Mouse (Mus musculus) forebrain, embryonic 10.5 days (tissue): Measurements from ENCODE around the gene Eno3. TPM values are rescaled to one million over a fixed set of nuclear protein-coding genes. Genes with fewer than 3 reads are reported as not detected.

Experiments used
- DNase-seq: peaks from one replicate; pipeline ENCODE4 v3.0.0-alpha.2; 2017; ENCODE audit warnings: low spot score; ENCODE audit errors: extremely low spot score
- H3K27ac ChIP-seq: fragments of 300-500 bp; sonication (generic); 2 replicates; pipeline ENCODE4 v1.5.1; 2016; ENCODE audit warnings: mild to moderate bottlenecking
- H3K27me3 ChIP-seq: fragments of 300-500 bp; sonication (generic); 2 replicates; pipeline ENCODE4 v1.6.1; 2016; ENCODE audit warnings: mild to moderate bottlenecking; ENCODE audit not compliant: poor library complexity, severe bottlenecking
- H3K36me3 ChIP-seq: fragments of 300-500 bp; sonication (generic); replicated peaks from 2 replicates; pipeline ENCODE4 v1.6.1; 2016; ENCODE audit warnings: mild to moderate bottlenecking, moderate library complexity
- H3K4me1 ChIP-seq: fragments of 300-500 bp; sonication (generic); 2 replicates; pipeline ENCODE4 v1.6.1; 2016
- H3K4me3 ChIP-seq: fragments of 300-500 bp; sonication (generic); 2 replicates; pipeline ENCODE4 v1.5.1; 2016; ENCODE audit warnings: mild to moderate bottlenecking, moderate library complexity
- H3K9me3 ChIP-seq: fragments of 300-500 bp; sonication (generic); 2 replicates; pipeline ENCODE4 v1.6.1; 2016; ENCODE audit warnings: mild to moderate bottlenecking, moderate library complexity
- WGBS: fragments of 180-500 bp; shearing (Covaris S2); methylation state at CpG from one replicate; pipeline ENCODE4 v1.1.7; 2016; 5-methylcytosine and 5-hydroxymethylcytosine counted together
- polyA plus RNA-seq: library from polyadenylated mRNA; unstranded; fragments of >200 nt; fragmentation: Nextera tagmentation; extraction: Ambion mirVana; gene quantifications from 2 replicates; pipeline ENCODE4 v1.2.1, GENCODE M21; 2016

Eno3 gene
- polyA plus RNA-seq, 1 experiment from 2014 or later = 33.4 TPM

- no peaks in the 10 kb centered on the region for H3K9me3 ChIP-seq
- peaks cover 72% of the 10 kb centered on the region for H3K36me3 ChIP-seq
- H3K27me3 ChIP-seq = 0 out of 2 replicates have a peak, but pooled peaks cover 3% of the 10 kb centered on the region
- peaks cover 30% of the 10 kb centered on the region for H3K4me1 ChIP-seq
- H3K4me3 ChIP-seq = no peak overlapping the region
- no peak overlapping the region for H3K27ac ChIP-seq
- no peak for DNase-seq
- WGBS = 88% methylated on average over 8 of the region's 8 CpGs
These were observed 22.9 kb downstream of the Eno3 start for GRCm38 (mm10) chr11:70679894-70680293.

DNA sequence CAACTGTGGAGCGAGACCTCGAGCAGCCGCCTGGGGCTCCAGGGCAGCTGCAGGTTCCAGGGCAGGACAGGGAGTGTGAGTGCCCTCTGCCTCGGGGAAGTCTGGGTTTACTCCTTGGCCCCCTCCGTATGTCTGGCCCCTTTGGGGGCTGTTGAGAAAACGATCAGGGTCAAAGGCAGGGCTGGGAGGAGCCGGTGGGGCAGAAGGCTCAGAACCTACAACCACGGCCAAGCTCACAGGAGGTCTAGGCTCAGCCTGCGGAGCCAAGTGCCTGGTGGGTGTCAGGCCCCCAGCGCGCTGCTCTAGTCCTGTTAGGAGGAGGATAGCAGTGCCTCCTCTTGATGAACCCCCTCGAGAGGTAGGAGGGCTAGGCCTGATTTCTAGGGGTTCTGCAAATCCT is 24.2 kb downstream of the Eno3 start:
- 0 out of 2 replicates have a peak, but pooled peaks cover 3% of the 10 kb centered on the region for H3K27me3 ChIP-seq
- H3K9me3 ChIP-seq = no peaks in the 10 kb centered on the region
- peak overlapping the region; percentile 84 for H3K27ac ChIP-seq
- peaks cover 31% of the 10 kb centered on the region for H3K4me1 ChIP-seq
- WGBS = 60% methylated on average over 12 of the region's 12 CpGs
- peaks cover 68% of the 10 kb centered on the region for H3K36me3 ChIP-seq
- DNase-seq = no peak
- 0 out of 2 replicates have a peak overlapping the region, but pooled peaks have one; percentile 1 for H3K4me3 ChIP-seq

- DNase-seq = peak; percentile 67
- Histone ChIP-seq H3K4me1 (peaks cover 40% of the 10 kb centered on the region), H3K36me3 (peaks cover 64% of the 10 kb centered on the region), H3K27ac (peak overlapping the region; percentile 84), H3K9me3 (no peaks in the 10 kb centered on the region), H3K27me3 (0 out of 2 replicates have a peak, but pooled peaks cover 3% of the 10 kb centered on the region), H3K4me3 (peak overlapping the region; percentile 29)
- 13% methylated on average over 8 of the region's 11 CpGs for WGBS
These were observed 25.0 kb downstream of the Eno3 start for GRCm38 (mm10) chr11:70681897-70682581.

DNA sequence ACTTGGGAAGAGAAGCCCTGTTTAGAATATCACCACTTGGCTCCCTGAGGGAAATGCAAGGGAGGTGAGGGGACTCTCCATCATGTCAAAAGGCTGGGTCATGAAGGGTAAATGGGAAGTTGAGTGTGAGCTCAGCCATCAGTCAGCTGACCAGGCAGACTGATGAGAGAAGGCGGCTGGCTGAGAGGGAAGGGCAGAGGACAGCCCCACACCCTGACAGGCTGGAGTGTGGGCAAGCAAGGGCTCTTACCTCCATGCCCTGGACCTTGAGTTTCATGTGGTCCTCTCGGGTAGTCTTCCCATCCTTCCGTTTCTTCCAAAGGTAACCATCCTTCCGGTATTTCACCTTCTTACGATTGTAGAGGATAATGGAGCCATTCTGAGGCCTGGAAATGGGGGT is 26.6 kb downstream of the Eno3 start:
- peaks cover 59% of the 10 kb centered on the region for H3K36me3 ChIP-seq
- H3K27ac ChIP-seq = no peak overlapping the region
- 93% methylated on average over 5 of the region's 5 CpGs for WGBS
- no peak for DNase-seq
- no peak overlapping the region for H3K4me3 ChIP-seq
- no peaks in the 10 kb centered on the region for H3K9me3 ChIP-seq
- H3K27me3 ChIP-seq = 0 out of 2 replicates have a peak, but pooled peaks cover 3% of the 10 kb centered on the region
- H3K4me1 ChIP-seq = peaks cover 53% of the 10 kb centered on the region

GRCm38 (mm10) chr11:70686901-70687566 is 30.0 kb downstream of the Eno3 start:
- H3K9me3 ChIP-seq = no peaks in the 10 kb centered on the region
- H3K36me3 ChIP-seq = peaks cover 33% of the 10 kb centered on the region
- WGBS = 3% methylated on average over 16 of the region's 16 CpGs
- H3K27me3 ChIP-seq = no peaks in the 10 kb centered on the region; the same call in 1 of the 2 replicates
- DNase-seq = peak; percentile 49
- H3K27ac ChIP-seq = peak overlapping the region; percentile 92
- peaks cover 51% of the 10 kb centered on the region for H3K4me1 ChIP-seq
- H3K4me3 ChIP-seq = peak overlapping the region; percentile 92

DNA sequence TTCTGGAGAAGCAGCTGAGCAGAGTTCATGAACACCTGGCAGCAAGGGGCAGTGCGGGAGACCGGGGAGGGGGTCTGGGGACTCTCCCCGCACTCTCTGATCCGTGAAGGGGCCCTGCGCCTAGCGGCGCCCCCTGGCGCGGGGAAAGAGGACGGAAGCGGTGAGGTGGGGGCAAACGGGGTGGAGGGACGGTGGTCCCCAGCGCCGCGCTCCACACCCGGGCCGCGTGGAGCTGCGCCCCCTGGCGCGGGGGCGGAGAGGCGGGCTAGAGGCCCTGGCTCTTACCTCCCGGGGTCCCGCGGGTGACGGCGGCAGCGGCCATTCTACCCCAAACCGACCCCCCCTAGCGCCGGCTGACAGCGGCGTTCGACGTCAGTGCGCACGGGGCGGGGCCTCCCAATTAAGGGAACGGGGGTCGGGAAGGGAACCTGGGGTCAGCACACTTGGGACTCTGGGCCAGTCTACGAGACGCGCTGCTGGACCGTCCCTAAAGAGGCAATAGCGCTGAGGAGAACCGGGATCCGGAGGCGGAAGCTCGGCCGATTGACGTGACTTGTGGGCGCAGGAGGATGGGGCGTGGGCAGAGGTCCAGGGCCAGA is 30.7 kb downstream of the Eno3 start, which contains the start of gene Camta2:
TSS of gene Camta2 (minus strand) at position 505 of the 599 bp plus-strand sequence.
- no peaks in the 10 kb centered on the region; the same call in 1 of the 2 replicates for H3K27me3 ChIP-seq
- WGBS = under 1% methylated on average over 55 of the region's 55 CpGs
- peak within 1 kb of the TSS; percentile 92 for H3K27ac ChIP-seq
- DNase-seq = peak; percentile 84
- H3K4me3 ChIP-seq = peak within 1 kb of the TSS; percentile 92
- H3K9me3 ChIP-seq = no peaks in the 10 kb centered on the region
- peaks cover 30% of the 10 kb centered on the region for H3K36me3 ChIP-seq
- peaks cover 44% of the 10 kb centered on the region for H3K4me1 ChIP-seq

GRCm38 (mm10) chr11:70688372-70688771 is 31.4 kb downstream of the Eno3 start:
- H3K27me3 ChIP-seq = no peaks in the 10 kb centered on the region; the same call in 1 of the 2 replicates
- H3K4me1 ChIP-seq = peaks cover 38% of the 10 kb centered on the region
- peak overlapping the region; percentile 92 for H3K27ac ChIP-seq
- WGBS = 15% methylated on average over 8 of the region's 8 CpGs
- H3K36me3 ChIP-seq = peaks cover 23% of the 10 kb centered on the region
- DNase-seq = no peak
- H3K9me3 ChIP-seq = no peaks in the 10 kb centered on the region
- H3K4me3 ChIP-seq = peak overlapping the region; percentile 92

- Histone ChIP-seq H3K27me3 (no peaks in the 10 kb centered on the region; the same call in 1 of the 2 replicates), H3K9me3 (no peaks in the 10 kb centered on the region), H3K27ac (no peak overlapping the region), H3K36me3 (peaks cover 11% of the 10 kb centered on the region), H3K4me3 (no peak overlapping the region), H3K4me1 (peaks cover 37% of the 10 kb centered on the region)
- WGBS = 48% methylated on average over 4 of the region's 4 CpGs
- DNase-seq = no peak
These were observed 32.6 kb downstream of the Eno3 start for GRCm38 (mm10) chr11:70689578-70689977.

GRCm38 (mm10) chr11:70693504-70693903 is 36.5 kb downstream of the Eno3 start:
- Histone ChIP-seq H3K4me1 (peaks cover 13% of the 10 kb centered on the region), H3K9me3 (no peaks in the 10 kb centered on the region), H3K36me3 (no peaks in the 10 kb centered on the region), H3K4me3 (no peak overlapping the region), H3K27me3 (no peaks in the 10 kb centered on the region; the same call in 1 of the 2 replicates), H3K27ac (no peak overlapping the region)
- WGBS = 72% methylated on average over 3 of the region's 3 CpGs
- DNase-seq = no peak

- Histone ChIP-seq H3K4me3 (no peak overlapping the region), H3K27me3 (no peaks in the 10 kb centered on the region), H3K4me1 (peaks cover 27% of the 10 kb centered on the region), H3K9me3 (no peaks in the 10 kb centered on the region), H3K36me3 (peaks cover 1% of the 10 kb centered on the region; the same call in 1 of the 2 replicates), H3K27ac (no peak overlapping the region)
- DNase-seq = no peak
- 70% methylated on average over 3 of the region's 3 CpGs for WGBS
These were observed 40.4 kb downstream of the Eno3 start for GRCm38 (mm10) chr11:70697376-70697775.

DNA sequence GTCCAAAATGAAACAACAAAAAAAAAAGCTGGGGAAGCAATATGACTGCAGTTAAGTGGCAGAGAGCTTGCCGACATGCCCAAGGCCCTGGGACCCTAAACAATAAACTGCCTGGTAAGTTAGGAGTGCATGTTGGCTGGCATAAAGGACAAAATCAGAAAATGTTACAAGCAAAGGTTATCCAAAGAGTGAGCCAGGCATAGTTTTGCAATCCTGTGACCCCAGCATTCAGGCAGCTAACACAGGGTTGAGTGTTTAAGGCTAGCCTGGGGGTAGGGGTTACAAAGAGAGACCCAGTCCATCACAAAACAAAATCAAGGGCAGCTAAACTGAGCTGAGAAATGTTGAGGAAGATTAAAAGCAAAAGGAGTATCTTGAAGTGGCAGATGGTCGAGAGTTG is 42.0 kb downstream of the Eno3 start:
- DNase-seq = no peak
- H3K27me3 ChIP-seq = no peaks in the 10 kb centered on the region
- H3K9me3 ChIP-seq = no peaks in the 10 kb centered on the region
- H3K36me3 ChIP-seq = peaks cover 18% of the 10 kb centered on the region
- H3K27ac ChIP-seq = no peak overlapping the region
- H3K4me1 ChIP-seq = peaks cover 33% of the 10 kb centered on the region
- H3K4me3 ChIP-seq = 0 out of 2 replicates have a peak overlapping the region, but pooled peaks have one; percentile 95
- WGBS = 74% methylated on average over 2 of the region's 2 CpGs

DNA sequence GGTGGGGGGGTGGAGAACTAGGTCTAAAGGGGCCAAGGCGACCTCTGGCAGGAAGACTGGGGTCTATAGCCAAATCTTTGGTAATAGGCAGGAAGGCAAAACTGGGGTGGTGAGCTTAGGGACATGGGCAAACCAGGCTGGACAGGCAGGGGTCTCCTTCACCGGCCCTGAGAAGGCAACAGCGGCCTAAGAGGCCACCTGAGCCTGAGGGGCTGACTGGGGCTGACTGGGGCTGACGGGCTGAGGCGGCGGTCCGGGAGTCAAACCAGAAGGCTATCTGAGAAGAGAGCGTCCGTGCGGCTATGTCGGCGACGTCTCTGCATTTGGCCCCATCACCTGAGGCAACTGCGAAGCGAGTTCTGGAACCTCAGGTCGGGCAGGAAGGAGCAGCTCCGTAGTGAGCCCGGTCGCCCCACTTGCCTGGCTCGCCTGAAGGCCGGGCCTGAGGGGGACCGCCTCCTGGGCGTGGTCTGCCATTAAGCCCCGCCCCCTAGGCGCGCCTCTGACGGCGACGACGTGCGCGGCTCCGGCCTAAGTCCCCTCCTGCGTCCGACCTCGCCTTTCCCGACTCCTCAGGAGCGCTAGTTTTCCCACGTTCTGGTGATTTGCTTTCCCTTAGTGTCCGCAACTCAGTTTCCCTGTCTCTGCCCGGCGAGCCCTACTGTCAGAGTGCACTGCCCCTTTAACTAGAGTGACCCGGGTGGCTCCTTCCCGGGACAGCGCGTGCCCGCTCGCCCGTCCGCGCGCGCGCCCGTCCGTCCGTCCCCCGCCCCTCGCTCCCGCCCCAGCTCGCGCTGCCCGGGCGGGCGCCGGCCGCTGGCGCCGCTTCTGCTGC is 42.9 kb downstream of the Eno3 start, which contains the start of the genes Inca1 and Kif1c:
TSS of gene Inca1 (minus strand) at position 434 of the 835 bp plus-strand sequence.
TSS of gene Kif1c (plus strand) at position 827 of the 835 bp plus-strand sequence.
- WGBS = 1% methylated on average over 69 of the region's 69 CpGs
- no peaks in the 10 kb centered on the region for H3K27me3 ChIP-seq
- DNase-seq = peak; percentile 90

More for the DNA sequence above, 42.9 kb downstream of the Eno3 start, which contains the start of the genes Inca1 and Kif1c:
- Histone ChIP-seq H3K4me3 (peak within 1 kb of the TSS; percentile 95), H3K36me3 (peaks cover 27% of the 10 kb centered on the region), H3K9me3 (no peaks in the 10 kb centered on the region), H3K27ac (peak within 1 kb of the TSS; percentile 95), H3K4me1 (peaks cover 33% of the 10 kb centered on the region)
